Mouse (Mus musculus) heart, adult 2 months (tissue): ENCODE data around the gene Gm20388.

Experiments
- CTCF ChIP-seq: fragments of 200-600 bp; IDR thresholded peaks from 2 replicates; pipeline ENCODE4 v1.8.1; 2022; ENCODE audit warnings: antibody characterized with exemption, mild to moderate bottlenecking, moderate library complexity
- EP300 ChIP-seq: fragments of 200-500 bp; IDR thresholded peaks from 2 replicates; pipeline ENCODE4 v1.6.1; 2011; ENCODE audit warnings: low read depth, low read length, control low read depth; ENCODE audit not compliant: insufficient read depth
- POLR2A ChIP-seq: fragments of 200-500 bp; IDR thresholded peaks from 2 replicates; pipeline ENCODE4 v1.6.1; 2011; ENCODE audit warnings: mild to moderate bottlenecking, low read depth, low read length, control low read depth; ENCODE audit not compliant: insufficient read depth

DNA sequence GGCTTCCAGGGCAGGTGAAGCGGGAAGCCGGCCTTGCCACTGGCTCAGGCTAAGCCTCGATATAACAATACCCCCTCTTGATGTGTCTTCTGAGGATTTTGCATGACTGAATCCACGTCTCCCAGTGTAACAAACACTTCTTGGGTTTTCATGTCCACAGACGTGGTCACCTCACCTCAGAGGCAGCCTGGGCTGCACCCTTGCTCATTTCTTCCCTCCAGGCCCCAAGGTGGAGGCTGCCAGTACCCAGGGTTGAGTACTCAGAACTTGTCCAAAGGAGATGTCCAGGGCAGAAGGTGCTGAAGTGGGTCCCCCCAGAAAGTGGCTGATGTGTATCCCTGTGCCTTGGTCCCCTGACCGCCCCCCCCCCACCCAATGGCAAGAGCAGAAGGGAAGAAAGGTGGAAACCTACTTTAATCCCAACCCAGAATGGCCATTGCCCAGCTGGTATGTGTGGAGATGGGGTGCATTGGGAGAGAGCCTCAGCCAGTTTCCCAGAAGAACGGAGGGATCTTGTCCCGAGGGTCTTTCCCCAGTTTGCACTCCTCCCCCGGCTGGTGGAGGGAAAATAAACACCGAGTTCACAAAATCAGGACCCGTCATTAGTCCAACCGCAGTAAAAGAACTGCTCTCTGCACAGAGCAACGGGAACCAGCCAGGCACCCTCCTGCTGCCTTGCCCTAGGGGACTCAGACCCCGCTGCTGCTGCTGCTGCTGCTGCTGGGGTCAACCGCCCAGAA, 1163.6 kb downstream of the Gm20388 start:
- no peak for TF ChIP-seq CTCF
- no peak for TF ChIP-seq POLR2A
- no peak for TF ChIP-seq EP300
